Mouse (Mus musculus) right cerebral cortex, postnatal 25 days (tissue): ENCODE data around the gene Gramd1b.

Source experiments
- DNase-seq: peaks from one replicate; pipeline ENCODE4 v3.0.0; 2022

Gramd1b gene

GRCm38 (mm10) chr9:40300018-40300989 is 230.9 kb downstream of the Gramd1b start:
- DNase-seq = no peak

GRCm38 (mm10) chr9:40299323-40299722 is 231.9 kb downstream of the Gramd1b start:
- no peak for DNase-seq

GRCm38 (mm10) chr9:40297969-40298368 is 233.2 kb downstream of the Gramd1b start:
- no peak for DNase-seq

GRCm38 (mm10) chr9:40296251-40296650 is 234.9 kb downstream of the Gramd1b start:
- no peak for DNase-seq

- no peak for DNase-seq
These were observed 236.3 kb downstream of the Gramd1b start for GRCm38 (mm10) chr9:40294866-40295265.

GRCm38 (mm10) chr9:40294210-40294609 is 237.0 kb downstream of the Gramd1b start:
- DNase-seq = no peak

- DNase-seq = no peak
These were observed 237.4 kb downstream of the Gramd1b start for GRCm38 (mm10) chr9:40293740-40294139.

GRCm38 (mm10) chr9:40293286-40293685 is 237.9 kb downstream of the Gramd1b start:
- no peak for DNase-seq

GRCm38 (mm10) chr9:40292475-40292874 is 238.7 kb downstream of the Gramd1b start:
- DNase-seq = no peak

- DNase-seq = no peak
These were observed 248.2 kb downstream of the Gramd1b start for GRCm38 (mm10) chr9:40282968-40283367.

GRCm38 (mm10) chr9:40279438-40279837 is 251.7 kb downstream of the Gramd1b start:
- DNase-seq = no peak

GRCm38 (mm10) chr9:40277671-40278070 is 253.5 kb downstream of the Gramd1b start:
- no peak for DNase-seq

- no peak for DNase-seq
These were observed 255.3 kb downstream of the Gramd1b start for GRCm38 (mm10) chr9:40275904-40276303.

- DNase-seq = no peak
These were observed 258.4 kb downstream of the Gramd1b start for GRCm38 (mm10) chr9:40272822-40273221.

- DNase-seq = no peak
These were observed 260.1 kb downstream of the Gramd1b start for GRCm38 (mm10) chr9:40271075-40271474.

GRCm38 (mm10) chr9:40269880-40270279 is 261.3 kb downstream of the Gramd1b start:
- DNase-seq = no peak

- DNase-seq = peak; percentile 80
These were observed 261.9 kb downstream of the Gramd1b start, which contains the start of gene Scn3b for GRCm38 (mm10) chr9:40269103-40269861. Gene Scn3b, plus strand, starts transcription at chr9:40269217.

GRCm38 (mm10) chr9:40268748-40269102 is 262.5 kb downstream of the Gramd1b start:
- DNase-seq = no peak

- no peak for DNase-seq
These were observed 263.0 kb downstream of the Gramd1b start for GRCm38 (mm10) chr9:40268040-40268747.

GRCm38 (mm10) chr9:40263874-40264273 is 267.3 kb downstream of the Gramd1b start:
- DNase-seq = no peak

GRCm38 (mm10) chr9:40252459-40252858 is 278.7 kb downstream of the Gramd1b start:
- no peak for DNase-seq

GRCm38 (mm10) chr9:40249106-40249505 is 282.1 kb downstream of the Gramd1b start:
- no peak for DNase-seq

- no peak for DNase-seq
These were observed 284.5 kb downstream of the Gramd1b start for GRCm38 (mm10) chr9:40246702-40247101.
